Mouse (Mus musculus) gastrocnemius, adult 8-10 months (tissue): ENCODE results near the gene Tgm1. TPM values are rescaled to one million over a fixed set of nuclear protein-coding genes. Genes with fewer than 3 reads are reported as not detected.
A peak's percentile ranks its signal among the peaks of the same experiment; 100 is the strongest.

Experiments used
- DNase-seq, 2 experiments: peaks; one replicate each; pipeline ENCODE4 v3.0.0; 2022; ENCODE audit warnings: low spot score in 2 of 2
- total RNA-seq, 4 experiments: library from RNA; stranded (reverse); gene quantifications; 2 replicates each; pipeline ENCODE4 v1.2.4; 2022

The Tgm1 gene
- total RNA-seq, 4 experiments from 2014 or later, result 0.09 to 0.12 (median 0.11) TPM; not detected in 1

GRCm38 (mm10) chr14:55677615-55678014 lies 36.1 kb downstream of the Tgm1 start:
- DNase-seq, result no peak

DNA sequence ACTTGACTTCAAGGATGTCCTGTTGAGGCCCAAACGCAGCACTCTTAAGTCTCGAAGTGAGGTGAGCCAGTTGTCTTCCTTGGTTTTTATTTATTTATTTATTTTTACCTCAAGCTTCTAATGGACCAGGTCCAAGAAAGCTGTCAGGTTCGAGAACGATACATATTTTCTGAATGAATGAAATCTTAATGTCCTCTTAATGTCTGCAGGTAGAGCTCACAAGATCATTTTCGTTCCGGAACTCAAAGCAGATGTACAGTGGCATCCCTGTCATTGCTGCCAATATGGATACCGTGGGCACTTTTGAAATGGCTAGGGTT lies 41.0 kb downstream of the Tgm1 start:
- DNase-seq, result no peak

- peak; percentile 80 to 85 for DNase-seq
Observed at GRCm38 (mm10) chr14:55671833-55672740, 41.6 kb downstream of the Tgm1 start, which contains the start of the genes Gmpr2 and Nedd8. Gene Gmpr2 (plus strand): TSS chr14:55671941. Gene Nedd8 (minus strand): TSS chr14:55672124.

- no peak for DNase-seq
Observed at GRCm38 (mm10) chr14:55671486-55671832, 42.3 kb downstream of the Tgm1 start.

- DNase-seq, result no peak
Observed at GRCm38 (mm10) chr14:55660636-55661035, 53.1 kb downstream of the Tgm1 start.

GRCm38 (mm10) chr14:55659960-55660573 lies 53.7 kb downstream of the Tgm1 start, which contains the start of gene Mdp1:
Gene Mdp1 (minus strand): TSS chr14:55660508.
- peak; percentile 47 to 63 for DNase-seq

GRCm38 (mm10) chr14:55658011-55658410 lies 55.7 kb downstream of the Tgm1 start:
- no peak for DNase-seq

DNA sequence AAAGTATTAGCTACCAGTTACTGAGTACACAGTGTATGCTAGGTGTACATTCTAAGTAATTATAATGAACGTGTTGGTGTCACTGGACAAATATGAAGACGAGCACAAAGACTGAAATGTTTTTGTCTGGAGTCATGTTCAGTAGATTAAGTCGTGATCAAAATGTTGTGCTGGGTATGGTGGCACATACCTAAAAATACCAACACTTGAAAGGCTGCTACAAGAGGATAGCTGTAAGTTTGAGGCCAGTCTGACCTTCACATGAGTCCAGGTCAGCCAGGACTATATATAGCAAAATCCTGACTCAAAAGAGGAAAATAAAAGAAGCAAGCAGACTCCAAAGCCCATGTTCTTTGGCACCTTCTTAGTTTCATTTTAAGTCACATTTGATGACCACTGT lies 56.8 kb downstream of the Tgm1 start:
- no peak for DNase-seq

DNA sequence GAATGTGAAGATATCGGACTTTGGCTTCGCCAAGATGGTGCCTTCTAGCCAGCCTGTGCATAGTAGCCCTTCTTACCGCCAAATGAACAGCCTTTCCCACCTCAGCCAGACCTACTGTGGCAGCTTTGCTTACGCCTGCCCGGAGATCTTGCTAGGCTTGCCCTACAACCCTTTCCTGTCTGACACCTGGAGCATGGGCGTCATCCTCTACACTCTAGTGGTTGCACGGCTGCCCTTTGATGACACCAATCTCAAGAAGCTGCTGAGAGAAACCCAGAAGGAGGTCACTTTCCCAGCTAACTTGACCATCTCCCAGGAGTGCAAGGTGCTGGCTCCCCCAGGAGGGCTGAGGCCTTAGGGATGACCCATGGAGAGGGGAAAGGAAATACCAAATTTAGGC lies 62.2 kb downstream of the Tgm1 start:
- no peak for DNase-seq

Other genes starting within 250 kb of the Tgm1 start
- 10 to 100 TPM; 22.2 to 45.2 (median 34.7) TPM for gene Dhrs4, start 235.2 kb downstream of the Tgm1 start, total RNA-seq
- under 1 TPM; 0.38 to 0.40 (median 0.39) TPM for gene Carmil3, start 223.3 kb downstream of the Tgm1 start, total RNA-seq
- not detected for gene Cpne6, start 203.5 kb downstream of the Tgm1 start, total RNA-seq
- gene Nrl, start 188.9 kb downstream of the Tgm1 start, total RNA-seq, result not detected
- 1 to 10 TPM; 2.0 to 3.7 (median 2.5) TPM for gene Pck2, start 173.7 kb downstream of the Tgm1 start, total RNA-seq
- 100 to 1,000 TPM; 135 to 147 (median 143) TPM for gene Dcaf11, start 153.9 kb downstream of the Tgm1 start, total RNA-seq
- gene A730061H03Rik, start 153.5 kb downstream of the Tgm1 start, total RNA-seq, result not detected
- 100 to 1,000 TPM; 275 to 317 (median 288) TPM for gene Fitm1, start 138.3 kb downstream of the Tgm1 start, total RNA-seq
- gene Psme1, start 135.8 kb downstream of the Tgm1 start, total RNA-seq, result 10 to 100 TPM; 63.4 to 78.7 (median 78.0) TPM
- gene Emc9, start 128.6 kb downstream of the Tgm1 start, total RNA-seq, result 10 to 100 TPM; 30.6 to 41.6 (median 37.6) TPM
- 10 to 100 TPM; 50.9 to 72.8 (median 62.7) TPM for gene Psme2, start 122.8 kb downstream of the Tgm1 start, total RNA-seq
- gene Rnf31, start 122.2 kb downstream of the Tgm1 start, total RNA-seq, result 10 to 100 TPM; 14.8 to 18.7 (median 16.6) TPM
- gene Irf9, start 110.4 kb downstream of the Tgm1 start, total RNA-seq, result 1 to 10 TPM; 2.4 to 3.0 (median 2.5) TPM
- not detected for gene Rec8, start 95.9 kb downstream of the Tgm1 start, total RNA-seq
- gene Ipo4, start 78.0 kb downstream of the Tgm1 start, total RNA-seq, result 10 to 100 TPM; 80.2 to 99.8 (median 88.9) TPM
- gene Gm49378, start 76.0 kb downstream of the Tgm1 start, total RNA-seq, result 1 to 10 TPM in 3 of 4 experiments, under 1 TPM in 1; 0.67 to 1.6 (median 1.5) TPM
- gene Tm9sf1, start 70.1 kb downstream of the Tgm1 start, total RNA-seq, result 10 to 100 TPM; 15.6 to 18.3 (median 17.1) TPM
- gene Tssk4, start 63.7 kb downstream of the Tgm1 start, total RNA-seq, result under 1 TPM in 2 of 4 experiments, not detected in 2; 0.22 to 0.29 TPM
- 10 to 100 TPM; 18.0 to 23.1 (median 20.7) TPM for gene Mdp1, start 53.4 kb downstream of the Tgm1 start, total RNA-seq
- gene Gmpr2, start 42.0 kb downstream of the Tgm1 start, total RNA-seq, result 1 to 10 TPM; 1.6 to 2.4 (median 1.8) TPM
- gene Nedd8, start 41.8 kb downstream of the Tgm1 start, total RNA-seq, result 100 to 1,000 TPM; 192 to 208 (median 201) TPM
- 10 to 100 TPM; 13.0 to 17.4 (median 14.6) TPM for gene Tinf2, start 32.1 kb downstream of the Tgm1 start, total RNA-seq
- gene Rabggta, start 8.3 kb upstream of the Tgm1 start, total RNA-seq, result 10 to 100 TPM in 2 of 4 experiments, 1 to 10 TPM in 2; 9.4 to 13.2 (median 11.0) TPM
- 10 to 100 TPM; 26.4 to 37.6 (median 31.6) TPM for gene Dhrs1, start 31.8 kb upstream of the Tgm1 start, total RNA-seq
- gene Nop9, start 31.8 kb upstream of the Tgm1 start, total RNA-seq, result 10 to 100 TPM in 2 of 4 experiments, 1 to 10 TPM in 2; 9.4 to 14.8 (median 10.1) TPM
- gene Cideb, start 44.5 kb upstream of the Tgm1 start, total RNA-seq, result not detected
- not detected for gene Ltb4r2, start 47.5 kb upstream of the Tgm1 start, total RNA-seq
- under 1 TPM in 1 of 4 experiments, not detected in 3; 0.27 TPM for gene Ltb4r1, start 52.0 kb upstream of the Tgm1 start, total RNA-seq
- gene Adcy4, start 70.2 kb upstream of the Tgm1 start, total RNA-seq, result 1 to 10 TPM; 3.4 to 7.1 (median 3.6) TPM
- 1 to 10 TPM in 3 of 4 experiments, not detected in 1; 1.0 to 1.3 (median 1.3) TPM for gene Ripk3, start 74.9 kb upstream of the Tgm1 start, total RNA-seq
- gene Nfatc4, start 109.2 kb upstream of the Tgm1 start, total RNA-seq, result 1 to 10 TPM; 1.9 to 3.3 (median 2.5) TPM
- gene Nynrin, start 140.1 kb upstream of the Tgm1 start, total RNA-seq, result 1 to 10 TPM; 1.2 to 3.6 (median 1.9) TPM
- gene Cbln3, start 170.5 kb upstream of the Tgm1 start, total RNA-seq, result not detected
- 1 to 10 TPM; 4.4 to 6.3 (median 4.9) TPM for gene Khnyn, start 171.0 kb upstream of the Tgm1 start, total RNA-seq
- 100 to 1,000 TPM; 137 to 151 (median 145) TPM for gene Sdr39u1, start 186.4 kb upstream of the Tgm1 start, total RNA-seq
- gene Cma1, start 230.7 kb upstream of the Tgm1 start, total RNA-seq, result 1 to 10 TPM in 3 of 4 experiments, under 1 TPM in 1; 0.99 to 5.3 (median 1.8) TPM
- not detected for gene Cma2, start 237.1 kb upstream of the Tgm1 start, total RNA-seq